Mouse (Mus musculus): Measurements from ENCODE around the gene Gm21117. TPM values are rescaled to one million over a fixed set of nuclear protein-coding genes. Genes with fewer than 3 reads are reported as not detected.
"Not testable (repeated sequence)": the region's sequence is repeated elsewhere in the genome, so short reads cannot be mapped to it uniquely, and the experiment has no call there.

Gm21117 gene
- polyA plus RNA-seq (2012; ENCODE audit: insufficient read depth, insufficient read length, missing spikeins): not detected in 2 replicates

- H3K4me3 ChIP-seq (ENCODE audit: insufficient read depth, low read depth, low read length); H3K4me1 ChIP-seq (ENCODE audit: control insufficient read depth, insufficient read depth, insufficient read length, low read length); H3K27ac ChIP-seq (replicated peaks; ENCODE audit: low read depth, low read length): not testable (repeated sequence)
Observed at GRCm38 (mm10) chrY:51124920-51125319, at the start of gene Gm21117. Gene Gm21117 (plus strand): TSS chrY:51125220.
